In the genomic region with DNA sequence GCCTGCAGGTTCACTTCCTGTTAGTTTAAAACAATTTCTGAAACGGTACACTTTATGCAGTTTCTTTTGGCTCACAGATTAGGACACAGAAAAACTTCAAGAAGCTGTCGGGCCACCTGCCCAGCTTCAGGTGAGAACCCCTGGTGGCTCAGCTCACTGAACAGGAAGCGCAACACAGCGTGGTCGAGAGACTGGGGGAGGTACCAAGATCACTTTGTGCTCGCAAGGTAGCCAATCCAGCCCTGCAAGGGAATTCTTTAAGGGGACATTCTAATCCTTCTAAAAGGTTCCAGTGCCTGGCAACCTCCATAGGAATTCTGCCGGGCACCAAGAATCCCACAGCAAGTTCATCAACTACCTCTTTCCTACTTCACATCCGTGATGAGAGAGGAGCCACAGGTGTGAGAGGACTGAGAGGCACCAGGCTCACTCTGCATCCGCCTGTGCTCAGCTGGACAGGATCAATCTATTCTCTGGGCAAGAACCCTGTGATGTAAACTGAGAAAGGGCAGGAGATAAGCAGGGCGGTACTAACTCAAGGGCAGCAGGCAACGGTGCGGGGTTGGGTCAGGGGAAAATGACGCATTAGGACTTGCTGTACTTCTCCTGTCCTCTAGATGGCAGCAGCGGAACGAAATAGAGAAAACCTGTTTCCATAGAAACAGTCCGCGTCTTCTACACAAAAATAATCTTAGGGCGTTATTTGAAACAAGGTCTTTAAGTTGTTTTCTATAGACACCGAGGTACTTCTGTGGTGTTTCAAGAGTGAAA, we compare ENCODE assay signal across 8 mouse cellular contexts.
DNase-seq lines count a peak whose midpoint lies in the region; ATAC-seq and TF ChIP-seq lines count a peak whose summit lies in the region.

No protein-coding gene starts in this region.

- no peak overlapping the region for H3K27ac ChIP-seq in CH12.LX (ENCODE audit: insufficient read depth, low read depth)
- no peak overlapping the region for H3K27ac ChIP-seq in forebrain, embryonic 11.5 days (ENCODE audit: low read depth, low read length)
- H3K27ac ChIP-seq in heart, embryonic 15.5 days: no peak overlapping the region
- H3K27ac ChIP-seq in liver, embryonic 12.5 days: no peak overlapping the region
- H3K27ac ChIP-seq in stomach, embryonic 16.5 days (ENCODE audit: low read length): no peak overlapping the region

- TF ChIP-seq CTCF in CH12.LX (conservative IDR thresholded peaks at IDR 0.05 in 1 of 2, IDR thresholded peaks at IDR 0.05 in 1 of 2; ENCODE audit: low read depth in 2 of 2, low read length in 2 of 2): peak; percentile 84 to 87

- no peaks in the 10 kb centered on the region for H3K9me3 ChIP-seq in CH12.LX (replicated peaks; ENCODE audit: low read length)
- no peaks in the 10 kb centered on the region for H3K9me3 ChIP-seq in forebrain, embryonic 11.5 days (ENCODE audit: control insufficient read depth, low read length)
- no peaks in the 10 kb centered on the region for H3K9me3 ChIP-seq in heart, embryonic 15.5 days (replicated peaks)
- no peaks in the 10 kb centered on the region for H3K9me3 ChIP-seq in liver, embryonic 12.5 days (replicated peaks)
- no peaks in the 10 kb centered on the region for H3K9me3 ChIP-seq in stomach, embryonic 16.5 days (replicated peaks; ENCODE audit: control insufficient read depth, low read length)

- H3K36me3 ChIP-seq in CH12.LX (replicated peaks in 1 of 2; ENCODE audit: control insufficient read depth in 1 of 2, insufficient read depth in 1 of 2, low read length in 1 of 2): no peaks in the 10 kb centered on the region
- no peaks in the 10 kb centered on the region for H3K36me3 ChIP-seq in forebrain, embryonic 11.5 days (ENCODE audit: control insufficient read depth, insufficient read depth, low read length)
- H3K36me3 ChIP-seq in heart, embryonic 15.5 days: no peaks in the 10 kb centered on the region
- no peaks in the 10 kb centered on the region for H3K36me3 ChIP-seq in liver, embryonic 12.5 days
- no peaks in the 10 kb centered on the region for H3K36me3 ChIP-seq in stomach, embryonic 16.5 days (ENCODE audit: control insufficient read depth, insufficient read depth, low read length)

- H3K27me3 ChIP-seq in CH12.LX (replicated peaks): no peaks in the 10 kb centered on the region
- H3K27me3 ChIP-seq in forebrain, embryonic 11.5 days (ENCODE audit: control insufficient read depth, insufficient read depth, low read length): peaks cover 2% of the 10 kb centered on the region; the same call in 1 of the 2 replicates
- H3K27me3 ChIP-seq in heart, embryonic 15.5 days: 0 out of 2 replicates have a peak, but pooled peaks cover 7% of the 10 kb centered on the region
- H3K27me3 ChIP-seq in liver, embryonic 12.5 days (replicated peaks): peaks cover 8% of the 10 kb centered on the region
- H3K27me3 ChIP-seq in stomach, embryonic 16.5 days (ENCODE audit: control insufficient read depth, insufficient read depth, low read length): no peaks in the 10 kb centered on the region; the same call in 1 of the 2 replicates

- H3K79me2 ChIP-seq in CH12.LX (replicated peaks; ENCODE audit: control insufficient read depth, extremely low read depth, insufficient read depth, poor library complexity, severe bottlenecking): no peaks in the 10 kb centered on the region

- dilution Hi-C loops in CH12.LX (cut with MboI; ENCODE audit: extremely low pct_ligation_motif_present, extremely low pct_unique_long_range_greater_than_20kb, low sequenced_read_pairs): no loop called here

- TF ChIP-seq POLR2A in CH12.LX (IDR thresholded peaks at IDR 0.05; ENCODE audit: low read depth, low read length): no peak

- WGBS in forebrain, embryonic 11.5 days: 2% methylated on average over 19 of the region's 19 CpGs
- 2% methylated on average over 19 of the region's 19 CpGs for WGBS in heart, embryonic 15.5 days
- WGBS in liver, embryonic 12.5 days (ENCODE audit: insufficient replicate concordance): 3% methylated on average over 19 of the region's 19 CpGs
- 1% methylated on average over 19 of the region's 19 CpGs for WGBS in stomach, embryonic 16.5 days

- TF ChIP-seq RAD21 in CH12.LX (IDR thresholded peaks at IDR 0.05; ENCODE audit: low read depth, low read length): peak; percentile 95

- peak overlapping the region in 2 of 3 experiments; percentile 15 to 33 for H3K4me3 ChIP-seq in CH12.LX (replicated peaks in 1 of 3; ENCODE audit: low read depth in 2 of 3, low read length in 2 of 3, poor library complexity in 1 of 3)
- no peak overlapping the region for H3K4me3 ChIP-seq in forebrain, embryonic 11.5 days (ENCODE audit: low read depth, low read length)
- peak overlapping the region; percentile 21 for H3K4me3 ChIP-seq in heart, embryonic 15.5 days
- H3K4me3 ChIP-seq in liver, embryonic 12.5 days: no peak overlapping the region
- peak overlapping the region; percentile 31 for H3K4me3 ChIP-seq in stomach, embryonic 16.5 days (replicated peaks; ENCODE audit: low read length)

- in situ Hi-C loops in CH12.LX (cut with MboI; ENCODE audit: low pct_ligation_motif_present, low pct_unique_long_range_greater_than_20kb, low sequenced_read_pairs): no loop called here

- DNase-seq in CH12.LX (ENCODE audit: extremely low read depth): peak; percentile 92
- peak; percentile 82 for DNase-seq in c-Kit-positive CD71-negative TER-119-negative erythroid progenitor cells, embryonic 14.5 days (ENCODE audit: low read depth)
- DNase-seq in forebrain, embryonic 11.5 days (ENCODE audit: low spot score): peak; percentile 81
- DNase-seq in kidney, postnatal 14 days: peak; percentile 73
- DNase-seq in neural tube, embryonic 10.5 days (ENCODE audit: extremely low spot score, low spot score): peak; percentile 72

- ATAC-seq in forebrain, embryonic 11.5 days (replicated peaks; ENCODE audit: low FRiP score): peak; percentile 67
- ATAC-seq in heart, embryonic 15.5 days (replicated peaks; ENCODE audit: insufficient number of reproducible peaks, insufficient read depth, low FRiP score, low read depth): no peak; the same call in 1 of the 2 replicates
- ATAC-seq in liver, embryonic 12.5 days: peak; percentile 73
- ATAC-seq in stomach, embryonic 16.5 days (ENCODE audit: insufficient read depth, low FRiP score): peak; percentile 90

- no peak overlapping the region for H3K9ac ChIP-seq in CH12.LX (ENCODE audit: insufficient read depth, low read depth)
- H3K9ac ChIP-seq in forebrain, embryonic 11.5 days (ENCODE audit: low read length): no peak overlapping the region
- H3K9ac ChIP-seq in heart, embryonic 15.5 days: no peak overlapping the region
- H3K9ac ChIP-seq in liver, embryonic 12.5 days: no peak overlapping the region
- 0 out of 2 replicates have a peak overlapping the region, but pooled peaks have one; percentile 17 for H3K9ac ChIP-seq in stomach, embryonic 16.5 days (ENCODE audit: low read length)

- peaks cover 4 to 21% of the 10 kb centered on the region in 2 experiments; a peak in 2 of 4 replicates for H3K4me1 ChIP-seq in CH12.LX (ENCODE audit: control insufficient read depth in 1 of 2, insufficient read depth in 2 of 2)
- H3K4me1 ChIP-seq in forebrain, embryonic 11.5 days (replicated peaks; ENCODE audit: control insufficient read depth, insufficient read depth, low read length): peaks cover 6% of the 10 kb centered on the region; the same call in 1 of the 2 replicates
- H3K4me1 ChIP-seq in heart, embryonic 15.5 days (replicated peaks): peaks cover 5% of the 10 kb centered on the region; the same call in 1 of the 2 replicates
- peaks cover 5% of the 10 kb centered on the region for H3K4me1 ChIP-seq in liver, embryonic 12.5 days
- no peaks in the 10 kb centered on the region for H3K4me1 ChIP-seq in stomach, embryonic 16.5 days (ENCODE audit: control insufficient read depth, insufficient read depth, low read length)

- H3K4me2 ChIP-seq in CH12.LX (ENCODE audit: insufficient read depth, low read depth, poor library complexity, severe bottlenecking): peak overlapping the region; percentile 93
- peak overlapping the region; percentile 46 for H3K4me2 ChIP-seq in forebrain, embryonic 11.5 days (ENCODE audit: low read depth, low read length, severe bottlenecking)
- peak overlapping the region; percentile 56 for H3K4me2 ChIP-seq in heart, embryonic 15.5 days
- peak overlapping the region; percentile 40 for H3K4me2 ChIP-seq in liver, embryonic 12.5 days
- H3K4me2 ChIP-seq in stomach, embryonic 16.5 days (ENCODE audit: low read depth, low read length): peak overlapping the region; percentile 56

- TF ChIP-seq EP300 in CH12.LX (IDR thresholded peaks at IDR 0.05; ENCODE audit: low read length): no peak

TF ChIP-seq in CH12.LX, 34 proteins besides CTCF, POLR2A, EP300 and RAD21:
- TF ChIP-seq SIN3A (IDR thresholded peaks at IDR 0.05; ENCODE audit: low read length) (0 out of 2 replicates have a peak, but pooled peaks have one; percentile 49), MEF2A (IDR thresholded peaks at IDR 0.05; ENCODE audit: borderline replicate concordance, low read depth, low read length) (no peak; the same call in 1 of the 2 replicates), TCF12 (IDR thresholded peaks at IDR 0.05; ENCODE audit: low read depth, low read length) (0 out of 2 replicates have a peak, but pooled peaks have one; percentile 10), RCOR1 (conservative IDR thresholded peaks at IDR 0.05; ENCODE audit: low read depth, low read length) (no peak), MXI1 (IDR thresholded peaks at IDR 0.05; ENCODE audit: low read depth, low read length) (peak; percentile 83), SMC3 (IDR thresholded peaks at IDR 0.05; ENCODE audit: low read depth, low read length) (peak; percentile 64), ZKSCAN1 (IDR thresholded peaks at IDR 0.05; ENCODE audit: borderline replicate concordance, low read depth, low read length) (no peak)

Comparison
In these comparisons a context has a peak if more than half of its experiments do, and no peak if none do; other contexts are left out.
1. H3K4me2 ChIP-seq: peak in every context shown above with its lines; median percentile 93 in CH12.LX; 56 in heart, embryonic 15.5 days; 56 in stomach, embryonic 16.5 days; 46 in forebrain, embryonic 11.5 days; 40 in liver, embryonic 12.5 days.
2. H3K4me3 ChIP-seq: peak in CH12.LX (2 of 3), heart, embryonic 15.5 days (single experiment) and stomach, embryonic 16.5 days (single experiment); none in forebrain, embryonic 11.5 days (single experiment) and liver, embryonic 12.5 days (single experiment).
3. Peak in every context shown above with its lines, with median percentiles within 50 percentile points of each other: DNase-seq.